Mouse (Mus musculus): Measurements from ENCODE around the gene Baiap2l2.

- TF ChIP-seq POLR2AphosphoS5 (IDR thresholded peaks at IDR 0.05; ENCODE audit: insufficient replicate concordance, low read depth, low read length) (no peak), CTCF (IDR thresholded peaks at IDR 0.05; ENCODE audit: low read depth, low read length) (no peak), TAL1 (conservative IDR thresholded peaks at IDR 0.05; ENCODE audit: low read depth, low read length) (no peak)
Measured at GRCm38 (mm10) chr15:79216191-79216590, 69.1 kb downstream of the Baiap2l2 start.

All from G1E (cell line).